Mouse (Mus musculus): ENCODE data around the gene Pla2g6.

Gene Pla2g6

GRCm38 (mm10) chr15:79328058-79328938 lies at the start of gene Pla2g6:
TSS of gene Pla2g6 (minus strand) at chr15:79328390.
- in situ Hi-C loops (cut with MboI; ENCODE audit: low sequenced_read_pairs): no loop called here

GRCm38 (mm10) chr15:79377681-79378080 lies 49.5 kb upstream of the Pla2g6 start:
- in situ Hi-C loops (cut with MboI; ENCODE audit: low sequenced_read_pairs): no loop called here

GRCm38 (mm10) chr15:79374760-79375159 lies 46.6 kb upstream of the Pla2g6 start:
- in situ Hi-C loops (cut with MboI; ENCODE audit: low sequenced_read_pairs): no loop called here

- in situ Hi-C loops (cut with MboI; ENCODE audit: low sequenced_read_pairs): no loop called here
Measured at GRCm38 (mm10) chr15:79370281-79370843, 42.2 kb upstream of the Pla2g6 start.

GRCm38 (mm10) chr15:79369452-79370280 lies 41.5 kb upstream of the Pla2g6 start:
- in situ Hi-C loops (cut with MboI; ENCODE audit: low sequenced_read_pairs): no loop called here

GRCm38 (mm10) chr15:79368861-79369440 lies 40.8 kb upstream of the Pla2g6 start:
- in situ Hi-C loops (cut with MboI; ENCODE audit: low sequenced_read_pairs): no loop called here

- in situ Hi-C loops (cut with MboI; ENCODE audit: low sequenced_read_pairs): no loop called here
Measured at GRCm38 (mm10) chr15:79368313-79368811, 40.2 kb upstream of the Pla2g6 start.

GRCm38 (mm10) chr15:79366402-79366801 lies 38.2 kb upstream of the Pla2g6 start:
- in situ Hi-C loops (cut with MboI; ENCODE audit: low sequenced_read_pairs): no loop called here

GRCm38 (mm10) chr15:79365068-79365467 lies 36.9 kb upstream of the Pla2g6 start:
- in situ Hi-C loops (cut with MboI; ENCODE audit: low sequenced_read_pairs): no loop called here

GRCm38 (mm10) chr15:79364120-79364519 lies 35.9 kb upstream of the Pla2g6 start:
- in situ Hi-C loops (cut with MboI; ENCODE audit: low sequenced_read_pairs): no loop called here

- in situ Hi-C loops (cut with MboI; ENCODE audit: low sequenced_read_pairs): no loop called here
Measured at GRCm38 (mm10) chr15:79361023-79361422, 32.8 kb upstream of the Pla2g6 start.

- in situ Hi-C loops (cut with MboI; ENCODE audit: low sequenced_read_pairs): no loop called here
Measured at GRCm38 (mm10) chr15:79360371-79360770, 32.2 kb upstream of the Pla2g6 start.

- in situ Hi-C loops (cut with MboI; ENCODE audit: low sequenced_read_pairs): no loop called here
Measured at GRCm38 (mm10) chr15:79359954-79360353, 31.8 kb upstream of the Pla2g6 start.

GRCm38 (mm10) chr15:79357974-79358690 lies 29.9 kb upstream of the Pla2g6 start:
- in situ Hi-C loops (cut with MboI; ENCODE audit: low sequenced_read_pairs): no loop called here

- in situ Hi-C loops (cut with MboI; ENCODE audit: low sequenced_read_pairs): no loop called here
Measured at GRCm38 (mm10) chr15:79357036-79357911, 29.1 kb upstream of the Pla2g6 start.

- in situ Hi-C loops (cut with MboI; ENCODE audit: low sequenced_read_pairs): no loop called here
Measured at GRCm38 (mm10) chr15:79356481-79356880, 28.3 kb upstream of the Pla2g6 start.

GRCm38 (mm10) chr15:79354619-79355018 lies 26.4 kb upstream of the Pla2g6 start:
- in situ Hi-C loops (cut with MboI; ENCODE audit: low sequenced_read_pairs): no loop called here

GRCm38 (mm10) chr15:79353690-79354305 lies 25.6 kb upstream of the Pla2g6 start:
- in situ Hi-C loops (cut with MboI; ENCODE audit: low sequenced_read_pairs): no loop called here

- in situ Hi-C loops (cut with MboI; ENCODE audit: low sequenced_read_pairs): no loop called here
Measured at GRCm38 (mm10) chr15:79352479-79352878, 24.3 kb upstream of the Pla2g6 start.

Measured in CH12F3 (cell line).